Mouse (Mus musculus): ENCODE measurements around the gene Cxcl3.

GRCm38 (mm10) chr5:90777621-90778020 lies 8.3 kb upstream of the Cxcl3 start:
- TF ChIP-seq CTCF (IDR thresholded peaks at IDR 0.05; ENCODE audit: extremely low read depth, insufficient read depth, low read length) (no peak), POLR2A (IDR thresholded peaks at IDR 0.05; ENCODE audit: extremely low read depth, insufficient read depth, low read length) (no peak)

Measured in cortical plate, adult 2 months (tissue).